Mouse (Mus musculus): Measurements from ENCODE around the gene Best1. TPM values are rescaled to one million over a fixed set of nuclear protein-coding genes. Genes with fewer than 3 reads are reported as not detected.

The Best1 gene
- polyA plus RNA-seq, 1 experiment from 2014 or later: 0.36 TPM

DNA sequence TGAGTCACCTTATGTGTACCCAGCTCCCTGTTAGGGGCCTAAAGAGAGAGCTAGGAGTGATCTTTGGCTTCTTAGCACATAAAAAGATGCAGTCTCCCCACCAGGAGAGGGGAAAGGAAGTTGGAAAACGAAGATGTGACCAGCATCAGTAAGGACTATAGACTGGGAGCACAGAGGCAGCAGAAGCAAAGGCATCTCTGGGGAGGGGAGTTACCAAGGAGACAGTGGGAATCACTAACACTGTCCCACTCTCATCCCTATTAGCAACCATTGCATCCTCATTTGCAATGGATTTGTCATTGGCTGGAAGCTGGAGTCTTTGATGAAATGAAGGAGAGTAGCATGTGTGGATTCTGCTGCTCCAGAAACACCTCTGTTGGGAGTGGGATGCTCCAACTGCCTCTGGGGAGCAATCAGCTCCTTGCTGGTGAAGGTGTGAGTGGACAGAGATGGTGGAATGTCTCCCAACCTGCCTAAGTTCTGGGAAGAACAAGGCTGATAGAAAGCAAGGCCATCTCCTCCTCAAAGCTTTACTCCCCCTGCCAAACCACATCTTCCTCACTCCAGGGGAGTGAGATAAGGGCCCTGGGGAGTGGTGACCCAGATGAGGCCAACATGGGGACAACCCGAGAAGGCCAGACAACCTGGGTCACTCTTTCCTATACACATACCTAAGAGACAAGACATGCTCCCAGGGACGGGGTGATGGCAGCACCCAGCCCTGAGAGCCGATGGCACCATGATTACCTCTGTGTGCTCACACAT lies 44.6 kb downstream of the Best1 start:
- H3K27ac ChIP-seq (replicated peaks): no peak overlapping the region
- H3K27me3 ChIP-seq (ENCODE audit: control insufficient read depth, insufficient read depth, low read length): no peaks in the 10 kb centered on the region
- H3K9me3 ChIP-seq (ENCODE audit: control insufficient read depth, low read length): no peaks in the 10 kb centered on the region
- H3K4me2 ChIP-seq (replicated peaks; ENCODE audit: low read depth): no peak overlapping the region
- no peak overlapping the region for H3K9ac ChIP-seq (ENCODE audit: low read length)
- DNase-seq (ENCODE audit: low spot score): no peak
- H3K36me3 ChIP-seq (ENCODE audit: control insufficient read depth, insufficient read depth, low read length): no peaks in the 10 kb centered on the region
- TF ChIP-seq EP300 (optimal IDR thresholded peaks at IDR 0.05) (no peak), CTCF (IDR thresholded peaks at IDR 0.05; ENCODE audit: low read depth) (no peak)
- 77% methylated on average over 4 of the region's 4 CpGs for WGBS
- no peak for ATAC-seq (ENCODE audit: low FRiP score, low TSS enrichment)
- no peak overlapping the region for H3K4me3 ChIP-seq (ENCODE audit: low read depth, low read length)
- H3K4me1 ChIP-seq (replicated peaks; ENCODE audit: control insufficient read depth, insufficient read depth): no peaks in the 10 kb centered on the region; the same call in 1 of the 2 replicates

GRCm38 (mm10) chr19:9955438-9955837 lies 46.0 kb downstream of the Best1 start:
- H3K27me3 ChIP-seq (ENCODE audit: control insufficient read depth, insufficient read depth, low read length): no peaks in the 10 kb centered on the region
- no peaks in the 10 kb centered on the region for H3K9me3 ChIP-seq (ENCODE audit: control insufficient read depth, low read length)
- no peak for ATAC-seq (ENCODE audit: low FRiP score, low TSS enrichment)
- WGBS: 58% methylated on average over 1 of the region's 1 CpGs
- H3K4me3 ChIP-seq (ENCODE audit: low read depth, low read length): no peak overlapping the region
- peak overlapping the region; percentile 98 for H3K27ac ChIP-seq (replicated peaks)
- TF ChIP-seq CTCF (IDR thresholded peaks at IDR 0.05; ENCODE audit: low read depth) (no peak), EP300 (optimal IDR thresholded peaks at IDR 0.05) (no peak)
- no peaks in the 10 kb centered on the region for H3K36me3 ChIP-seq (ENCODE audit: control insufficient read depth, insufficient read depth, low read length)
- no peak for DNase-seq (ENCODE audit: low spot score)
- no peaks in the 10 kb centered on the region; the same call in 1 of the 2 replicates for H3K4me1 ChIP-seq (replicated peaks; ENCODE audit: control insufficient read depth, insufficient read depth)
- H3K9ac ChIP-seq (ENCODE audit: low read length): peak overlapping the region; percentile 68; the same call in 1 of the 2 replicates
- H3K4me2 ChIP-seq (replicated peaks; ENCODE audit: low read depth): peak overlapping the region; percentile 51; the same call in 1 of the 2 replicates

DNA sequence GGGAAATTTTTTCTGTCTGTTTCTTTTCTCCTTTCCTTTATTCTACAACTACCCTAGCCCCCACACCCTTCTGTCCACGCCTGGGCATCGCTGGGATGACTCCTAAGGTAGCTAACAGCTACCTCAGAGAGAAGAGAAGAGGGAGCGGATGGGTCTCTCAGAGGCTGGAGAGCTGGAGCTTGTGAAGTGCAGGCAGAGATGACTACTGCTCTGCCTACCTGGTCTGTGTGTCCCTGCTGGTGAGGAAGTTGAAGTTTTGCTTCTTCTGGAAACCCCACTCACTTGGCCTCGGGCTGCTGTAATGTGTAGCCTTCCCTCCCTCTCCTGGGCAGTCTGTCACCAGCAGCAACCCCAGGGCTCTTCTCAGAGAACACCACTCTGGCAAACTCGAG lies 46.6 kb downstream of the Best1 start:
- 25% methylated on average over 5 of the region's 5 CpGs for WGBS
- TF ChIP-seq EP300 (optimal IDR thresholded peaks at IDR 0.05) (no peak), CTCF (IDR thresholded peaks at IDR 0.05; ENCODE audit: low read depth) (peak; percentile 29; the same call in 1 of the 2 replicates)
- H3K27me3 ChIP-seq (ENCODE audit: control insufficient read depth, insufficient read depth, low read length): no peaks in the 10 kb centered on the region
- no peaks in the 10 kb centered on the region for H3K9me3 ChIP-seq (ENCODE audit: control insufficient read depth, low read length)
- H3K4me1 ChIP-seq (replicated peaks; ENCODE audit: control insufficient read depth, insufficient read depth): no peaks in the 10 kb centered on the region; the same call in 1 of the 2 replicates
- peak overlapping the region; percentile 22; the same call in 1 of the 2 replicates for H3K4me3 ChIP-seq (ENCODE audit: low read depth, low read length)
- H3K36me3 ChIP-seq (ENCODE audit: control insufficient read depth, insufficient read depth, low read length): no peaks in the 10 kb centered on the region
- peak overlapping the region; percentile 68 for H3K9ac ChIP-seq (ENCODE audit: low read length)
- ATAC-seq (ENCODE audit: low FRiP score, low TSS enrichment) (peak; percentile 60), DNase-seq (ENCODE audit: low spot score) (peak; percentile 27)
- peak overlapping the region; percentile 51 for H3K4me2 ChIP-seq (replicated peaks; ENCODE audit: low read depth)
- peak overlapping the region; percentile 98 for H3K27ac ChIP-seq (replicated peaks)

DNA sequence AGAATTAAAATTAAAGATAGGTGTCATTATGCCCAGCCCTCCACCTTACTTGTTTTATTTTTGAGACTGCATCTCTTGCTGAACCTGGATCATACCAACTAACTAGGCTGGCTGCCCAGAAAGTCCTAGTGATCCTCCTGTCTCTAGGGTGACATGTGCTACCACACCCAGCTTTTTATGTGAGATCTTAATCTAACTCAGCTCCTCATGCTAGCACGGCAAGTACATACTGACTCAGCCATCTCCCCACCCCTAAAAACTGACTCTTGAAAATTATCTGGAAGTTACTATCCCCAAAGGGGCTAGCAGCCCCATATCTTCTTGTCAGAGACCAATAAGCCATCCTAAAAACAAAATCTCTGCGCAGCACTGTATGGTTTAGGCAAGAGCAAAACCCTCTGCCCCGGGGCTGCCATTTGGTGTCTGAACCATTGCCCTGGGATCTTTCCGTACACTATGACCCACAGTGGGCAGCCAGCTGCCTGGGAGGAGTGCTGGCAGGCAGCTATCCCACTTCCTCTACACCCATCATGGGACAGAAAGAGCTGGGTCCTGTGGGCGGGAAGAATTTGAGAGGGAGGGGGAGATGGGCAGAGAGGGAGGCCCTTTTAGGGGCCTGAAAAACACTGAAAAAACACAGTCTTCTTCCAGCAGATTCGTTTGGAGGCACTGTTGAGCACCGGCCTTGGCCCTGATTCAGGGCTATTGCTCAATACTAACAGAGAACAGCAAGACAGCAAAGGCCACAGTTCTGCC lies 47.2 kb downstream of the Best1 start:
- Histone ChIP-seq H3K4me1 (replicated peaks; ENCODE audit: control insufficient read depth, insufficient read depth) (no peaks in the 10 kb centered on the region; the same call in 1 of the 2 replicates), H3K4me2 (replicated peaks; ENCODE audit: low read depth) (peak overlapping the region; percentile 51), H3K27me3 (ENCODE audit: control insufficient read depth, insufficient read depth, low read length) (no peaks in the 10 kb centered on the region), H3K9me3 (ENCODE audit: control insufficient read depth, low read length) (no peaks in the 10 kb centered on the region), H3K27ac (replicated peaks) (peak overlapping the region; percentile 98), H3K36me3 (ENCODE audit: control insufficient read depth, insufficient read depth, low read length) (no peaks in the 10 kb centered on the region), H3K4me3 (ENCODE audit: low read depth, low read length) (no peak overlapping the region), H3K9ac (ENCODE audit: low read length) (peak overlapping the region; percentile 68)
- no peak for TF ChIP-seq EP300 (optimal IDR thresholded peaks at IDR 0.05)
- peak; percentile 48; the same call in 1 of the 2 replicates for TF ChIP-seq CTCF (IDR thresholded peaks at IDR 0.05; ENCODE audit: low read depth)
- DNase-seq (ENCODE audit: low spot score): peak; percentile 72
- WGBS: 19% methylated on average over 7 of the region's 7 CpGs
- peak; percentile 89 for ATAC-seq (ENCODE audit: low FRiP score, low TSS enrichment)

DNA sequence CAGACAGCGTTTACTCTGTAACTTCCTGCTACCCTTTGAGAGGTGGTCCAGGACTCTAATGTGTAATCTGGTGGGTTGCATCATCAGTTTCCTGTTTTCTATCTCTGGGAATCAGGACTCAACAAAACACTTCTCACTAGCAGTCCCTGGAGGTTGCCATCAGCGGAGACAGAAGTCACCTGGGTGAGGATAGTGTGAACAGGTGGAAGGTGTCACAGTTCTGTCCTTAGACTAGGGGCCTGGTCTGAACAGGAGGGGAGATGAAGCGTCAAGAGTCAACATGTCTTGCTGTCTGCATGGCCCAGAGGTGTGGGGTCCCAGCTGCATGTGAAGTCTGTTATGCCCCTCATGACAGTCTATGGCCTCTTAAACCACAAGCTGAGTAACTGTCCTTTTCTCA lies 48.5 kb downstream of the Best1 start:
- Histone ChIP-seq H3K9me3 (ENCODE audit: control insufficient read depth, low read length) (no peaks in the 10 kb centered on the region), H3K4me3 (ENCODE audit: low read depth, low read length) (no peak overlapping the region), H3K4me2 (replicated peaks; ENCODE audit: low read depth) (no peak overlapping the region), H3K27me3 (ENCODE audit: control insufficient read depth, insufficient read depth, low read length) (no peaks in the 10 kb centered on the region), H3K27ac (replicated peaks) (0 out of 2 replicates have a peak overlapping the region, but pooled peaks have one; percentile 18), H3K36me3 (ENCODE audit: control insufficient read depth, insufficient read depth, low read length) (no peaks in the 10 kb centered on the region), H3K4me1 (replicated peaks; ENCODE audit: control insufficient read depth, insufficient read depth) (no peaks in the 10 kb centered on the region; the same call in 1 of the 2 replicates), H3K9ac (ENCODE audit: low read length) (no peak overlapping the region)
- no peak for ATAC-seq (ENCODE audit: low FRiP score, low TSS enrichment)
- no peak for TF ChIP-seq CTCF (IDR thresholded peaks at IDR 0.05; ENCODE audit: low read depth)
- no peak for TF ChIP-seq EP300 (optimal IDR thresholded peaks at IDR 0.05)
- DNase-seq (ENCODE audit: low spot score): no peak
- WGBS: 76% methylated on average over 3 of the region's 3 CpGs
